Mouse (Mus musculus) forebrain, postnatal 0 days (tissue): ENCODE measurements around the gene Gm6169. TPM values are rescaled to one million over a fixed set of nuclear protein-coding genes. Genes with fewer than 3 reads are reported as not detected.

Experiments
- ATAC-seq: fragments of 200-750 bp; cut with Nextera tagmentation; 2 replicates; pipeline ENCODE4 v1.8.0; 2017; ENCODE audit warnings: mild to moderate bottlenecking, moderate library complexity
- DNase-seq: peaks from one replicate; pipeline ENCODE4 v3.0.0-alpha.2; 2015
- H3K27ac ChIP-seq: fragments of 300-500 bp; sonication (generic); 2 replicates; pipeline ENCODE4 v1.5.1; 2014; ENCODE audit warnings: low read depth, mild to moderate bottlenecking, antibody characterized with exemption, low read length, moderate library complexity, mixed read lengths
- H3K27me3 ChIP-seq: fragments of 300-500 bp; sonication (generic); 2 replicates; pipeline ENCODE4 v1.6.1; 2014; ENCODE audit warnings: mild to moderate bottlenecking, low read length, mixed read lengths; ENCODE audit not compliant: insufficient read depth
- H3K36me3 ChIP-seq: fragments of 300-500 bp; sonication (generic); 2 replicates; pipeline ENCODE4 v1.6.1; 2014; ENCODE audit warnings: mild to moderate bottlenecking, moderate library complexity; ENCODE audit not compliant: insufficient read depth
- H3K4me1 ChIP-seq: fragments of 300-500 bp; sonication (generic); 2 replicates; pipeline ENCODE4 v1.6.1; 2014; ENCODE audit warnings: antibody characterized with exemption; ENCODE audit not compliant: insufficient read depth
- H3K4me2 ChIP-seq: fragments of 300-500 bp; sonication (generic); 2 replicates; pipeline ENCODE4 v1.6.1; 2014; ENCODE audit warnings: low read depth, mild to moderate bottlenecking, moderate library complexity
- H3K4me3 ChIP-seq: fragments of 300-500 bp; sonication (generic); 2 replicates; pipeline ENCODE4 v1.5.1; 2014; ENCODE audit warnings: low read depth, low read length, mixed read lengths
- H3K9ac ChIP-seq: fragments of 300-500 bp; sonication (generic); 2 replicates; pipeline ENCODE4 v1.6.1; 2014; ENCODE audit warnings: mild to moderate bottlenecking
- H3K9me3 ChIP-seq: fragments of 300-500 bp; sonication (generic); 2 replicates; pipeline ENCODE4 v1.6.1; 2016; ENCODE audit warnings: low read length
- CTCF ChIP-seq: sonication (generic); IDR thresholded peaks from 2 replicates; pipeline ENCODE4 v1.5.1; 2016; ENCODE audit warnings: antibody characterized with exemption, control low read depth, low read depth
- WGBS: fragments of 180-500 bp; shearing (Covaris S2); extraction: QIAGEN DNeasy Blood & Tissue Kit; methylation state at CpG from one replicate; pipeline ENCODE4 v1.1.7; 2014; 5-methylcytosine and 5-hydroxymethylcytosine counted together
- polyA plus RNA-seq: library from polyadenylated mRNA; unstranded; fragments of >200 nt; fragmentation: Nextera tagmentation; extraction: Ambion mirVana; gene quantifications from 2 replicates; pipeline ENCODE4 v1.2.1, GENCODE M21; 2015
- total RNA-seq: library from RNA; depleted of rRNA; stranded (reverse); fragments of >200 nt; gene quantifications from 2 replicates; pipeline ENCODE4 v1.2.3, GENCODE M21; 2014

The Gm6169 gene
- total and polyA plus RNA-seq, 2 experiments from 2014 or later: 1.0 TPM; not detected in 1

GRCm38 (mm10) chr13:97082432-97082831, 16.6 kb downstream of the Gm6169 start:
- TF ChIP-seq CTCF: no peak
- no peaks in the 10 kb centered on the region for H3K9me3 ChIP-seq
- no peaks in the 10 kb centered on the region for H3K27me3 ChIP-seq
- WGBS: 94% methylated on average over 7 of the region's 7 CpGs
- no peak for DNase-seq
- H3K4me1 ChIP-seq: no peaks in the 10 kb centered on the region
- H3K27ac ChIP-seq: no peak overlapping the region
- no peak overlapping the region for H3K4me3 ChIP-seq
- H3K36me3 ChIP-seq: no peaks in the 10 kb centered on the region
- ATAC-seq: no peak
- H3K9ac ChIP-seq: no peak overlapping the region
- H3K4me2 ChIP-seq: no peak overlapping the region

- no peak overlapping the region for H3K4me3 ChIP-seq
- no peaks in the 10 kb centered on the region for H3K36me3 ChIP-seq
- ATAC-seq (no peak), DNase-seq (no peak)
- H3K4me1 ChIP-seq: no peaks in the 10 kb centered on the region
- H3K9ac ChIP-seq: no peak overlapping the region
- H3K27me3 ChIP-seq: no peaks in the 10 kb centered on the region
- H3K27ac ChIP-seq: no peak overlapping the region
- no peak overlapping the region for H3K4me2 ChIP-seq
- TF ChIP-seq CTCF: no peak
- WGBS: 88% methylated on average over 3 of the region's 3 CpGs
- no peaks in the 10 kb centered on the region for H3K9me3 ChIP-seq
These were observed 18.4 kb downstream of the Gm6169 start for GRCm38 (mm10) chr13:97080615-97081014.

- H3K4me1 ChIP-seq: no peaks in the 10 kb centered on the region
- no peaks in the 10 kb centered on the region for H3K36me3 ChIP-seq
- 67% methylated on average over 2 of the region's 2 CpGs for WGBS
- no peaks in the 10 kb centered on the region for H3K9me3 ChIP-seq
- TF ChIP-seq CTCF: no peak
- ATAC-seq: no peak
- no peak overlapping the region for H3K4me2 ChIP-seq
- H3K9ac ChIP-seq: no peak overlapping the region
- H3K27ac ChIP-seq: no peak overlapping the region
- H3K27me3 ChIP-seq: no peaks in the 10 kb centered on the region
- no peak for DNase-seq
- no peak overlapping the region for H3K4me3 ChIP-seq
These were observed 18.8 kb downstream of the Gm6169 start for GRCm38 (mm10) chr13:97080201-97080600.

- Histone ChIP-seq H3K27me3 (no peaks in the 10 kb centered on the region), H3K36me3 (no peaks in the 10 kb centered on the region), H3K9ac (no peak overlapping the region), H3K4me3 (no peak overlapping the region), H3K9me3 (no peaks in the 10 kb centered on the region), H3K27ac (no peak overlapping the region), H3K4me1 (no peaks in the 10 kb centered on the region), H3K4me2 (no peak overlapping the region)
- no peak for TF ChIP-seq CTCF
- ATAC-seq (no peak), DNase-seq (no peak)
- 91% methylated on average over 2 of the region's 2 CpGs for WGBS
These were observed 21.5 kb downstream of the Gm6169 start for GRCm38 (mm10) chr13:97077556-97077955.

GRCm38 (mm10) chr13:97073497-97073896, 25.5 kb downstream of the Gm6169 start:
- no peak for ATAC-seq
- Histone ChIP-seq H3K36me3 (no peaks in the 10 kb centered on the region), H3K4me3 (no peak overlapping the region), H3K4me2 (peak overlapping the region; percentile 78; the same call in 1 of the 2 replicates), H3K27ac (no peak overlapping the region), H3K27me3 (no peaks in the 10 kb centered on the region), H3K9ac (no peak overlapping the region), H3K4me1 (no peaks in the 10 kb centered on the region), H3K9me3 (no peaks in the 10 kb centered on the region)
- no peak for DNase-seq
- WGBS: 15% methylated on average over 1 of the region's 1 CpGs
- TF ChIP-seq CTCF: no peak

GRCm38 (mm10) chr13:97071626-97072241, 27.3 kb downstream of the Gm6169 start:
- Histone ChIP-seq H3K4me1 (no peaks in the 10 kb centered on the region), H3K9me3 (no peaks in the 10 kb centered on the region), H3K4me2 (peak overlapping the region; percentile 78), H3K36me3 (no peaks in the 10 kb centered on the region), H3K4me3 (peak overlapping the region; percentile 86), H3K27ac (peak overlapping the region; percentile 89), H3K27me3 (peaks cover 8% of the 10 kb centered on the region; the same call in 1 of the 2 replicates), H3K9ac (peak overlapping the region; percentile 87)
- under 1% methylated on average over 46 of the region's 76 CpGs for WGBS
- peak; percentile 76 for ATAC-seq
- DNase-seq: peak; percentile 68
- no peak for TF ChIP-seq CTCF

- no peak for TF ChIP-seq CTCF
These were observed 28.0 kb downstream of the Gm6169 start for GRCm38 (mm10) chr13:97070931-97071625.

More at GRCm38 (mm10) chr13:97070931-97071625, 28.0 kb downstream of the Gm6169 start:
- 3% methylated on average over 67 of the region's 85 CpGs for WGBS
- DNase-seq (peak; percentile 56), ATAC-seq (peak; percentile 87)
- Histone ChIP-seq H3K9ac (peak overlapping the region; percentile 87), H3K4me1 (no peaks in the 10 kb centered on the region), H3K9me3 (no peaks in the 10 kb centered on the region), H3K4me3 (peak overlapping the region; percentile 86), H3K4me2 (peak overlapping the region; percentile 78), H3K27ac (peak overlapping the region; percentile 89), H3K36me3 (no peaks in the 10 kb centered on the region), H3K27me3 (peaks cover 12% of the 10 kb centered on the region; the same call in 1 of the 2 replicates)
